Mouse (Mus musculus): Measurements from ENCODE around the gene Dlx6.

DNA sequence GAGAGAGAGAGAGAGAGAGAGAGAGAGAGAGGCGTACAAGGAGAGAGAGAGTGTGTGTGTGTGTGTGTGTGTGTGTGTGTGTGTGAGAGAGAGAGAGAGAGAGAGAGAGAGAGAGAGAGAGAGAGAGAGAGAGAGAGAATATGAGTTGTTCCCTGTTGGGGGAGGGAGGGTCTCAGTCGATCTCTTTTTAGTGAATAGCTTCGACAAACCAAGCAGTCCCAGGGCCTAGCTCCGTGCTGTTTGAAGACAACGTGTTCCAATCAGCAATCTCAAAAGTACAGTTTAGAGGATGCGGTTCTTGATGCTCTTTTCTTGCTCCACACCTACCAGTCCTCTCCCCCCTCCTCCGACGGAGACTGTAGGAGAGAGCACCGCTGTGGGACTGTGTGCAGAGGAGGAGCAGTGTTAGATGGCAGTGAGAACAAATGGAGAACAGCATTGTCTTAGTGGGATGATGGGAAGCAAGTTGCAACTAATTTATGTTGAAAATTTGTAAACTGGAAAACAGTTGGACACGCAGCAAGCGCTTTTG lies 19.2 kb downstream of the Dlx6 start:
- TF ChIP-seq CTCF (IDR thresholded peaks at IDR 0.05; ENCODE audit: control insufficient read depth, insufficient read depth, insufficient replicate concordance, low read depth, low read length) = no peak
- TF ChIP-seq POLR2A (IDR thresholded peaks at IDR 0.05; ENCODE audit: control insufficient read depth, low read depth, low read length) = no peak
